Mouse (Mus musculus) adrenal gland, postnatal 14 days (tissue): ENCODE data around the gene Pld6. TPM values are rescaled to one million over a fixed set of nuclear protein-coding genes. Genes with fewer than 3 reads are reported as not detected.
"Not testable (repeated sequence)": the region's sequence is repeated elsewhere in the genome, so short reads cannot be mapped to it uniquely, and the experiment has no call there.

Experiments
- DNase-seq: peaks from one replicate; pipeline ENCODE4 v3.0.0; 2021; ENCODE audit warnings: mixed read lengths
- total RNA-seq: library from RNA; stranded (reverse); gene quantifications from 2 replicates; pipeline ENCODE4 v1.2.3, GENCODE M21; 2021

Gene Pld6
- total RNA-seq, 1 experiment from 2014 or later = 5.0 TPM

- DNase-seq = no peak
These were observed 41.6 kb downstream of the Pld6 start for GRCm38 (mm10) chr11:59745851-59746250.

GRCm38 (mm10) chr11:59744374-59744773 lies 43.1 kb downstream of the Pld6 start:
- DNase-seq = no peak

- DNase-seq = no peak
These were observed 43.7 kb downstream of the Pld6 start for GRCm38 (mm10) chr11:59743712-59744111.

GRCm38 (mm10) chr11:59743307-59743706 lies 44.1 kb downstream of the Pld6 start:
- no peak for DNase-seq

GRCm38 (mm10) chr11:59741915-59742314 lies 45.5 kb downstream of the Pld6 start:
- DNase-seq = no peak

DNA sequence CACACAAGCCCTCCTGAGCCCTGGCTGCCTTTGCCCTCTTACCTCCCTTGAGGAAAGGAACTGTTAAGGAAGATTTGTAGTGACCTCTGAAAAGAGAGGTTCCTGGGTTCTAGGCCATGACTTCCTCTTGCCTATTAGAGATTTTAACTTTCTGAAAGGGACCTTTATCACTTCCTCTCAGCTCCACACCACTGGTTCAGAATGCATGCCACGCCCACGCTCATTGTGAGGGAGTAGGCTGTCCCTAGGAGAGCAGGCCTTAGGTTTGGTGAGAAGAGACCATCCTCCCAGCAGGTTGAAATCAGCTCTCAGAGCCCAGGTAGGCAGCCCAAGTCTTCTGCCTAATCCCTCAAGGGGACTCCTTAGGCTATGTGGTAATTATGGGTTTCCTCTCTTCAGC lies 47.4 kb downstream of the Pld6 start:
- no peak for DNase-seq

DNA sequence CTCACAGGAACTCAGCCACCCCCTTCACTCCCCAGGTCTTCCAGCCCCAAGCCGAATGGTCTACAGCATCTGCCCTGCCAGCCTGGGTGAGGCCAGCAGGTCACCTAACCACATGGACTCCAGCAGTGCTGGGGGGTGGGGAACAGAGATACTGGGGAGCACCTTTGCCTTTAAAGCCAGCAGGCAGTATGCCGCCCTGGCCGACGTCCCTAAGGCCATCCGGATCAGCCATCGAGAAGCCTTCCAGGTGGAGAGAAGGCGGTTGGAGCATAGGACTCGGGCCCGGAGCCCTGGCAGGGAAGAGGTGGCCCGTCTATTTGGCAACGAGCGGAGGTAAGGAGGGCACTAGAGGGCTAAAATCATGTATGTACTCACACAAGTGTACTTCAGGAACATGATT lies 50.2 kb downstream of the Pld6 start:
- no peak for DNase-seq

DNA sequence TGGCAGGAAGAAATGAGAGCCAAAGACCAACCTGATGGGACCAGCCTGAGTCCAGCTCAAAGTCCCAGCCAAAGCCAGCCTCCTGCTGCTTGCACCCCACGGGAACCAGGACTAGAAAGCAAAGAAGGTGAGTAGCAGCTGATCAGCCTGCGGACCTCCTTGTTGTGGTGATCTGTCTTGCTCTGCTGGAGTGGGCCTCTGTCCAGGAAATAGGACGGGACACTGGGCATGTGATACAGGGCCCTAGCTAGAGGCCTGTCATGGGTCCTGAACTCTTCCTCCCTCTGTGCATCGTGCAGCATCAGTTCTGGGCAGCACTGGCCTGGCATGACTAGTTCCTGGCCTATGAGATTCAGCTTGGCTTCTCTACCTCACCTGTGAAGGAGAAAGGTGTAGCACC lies 51.5 kb downstream of the Pld6 start:
- DNase-seq = not testable (repeated sequence)

DNA sequence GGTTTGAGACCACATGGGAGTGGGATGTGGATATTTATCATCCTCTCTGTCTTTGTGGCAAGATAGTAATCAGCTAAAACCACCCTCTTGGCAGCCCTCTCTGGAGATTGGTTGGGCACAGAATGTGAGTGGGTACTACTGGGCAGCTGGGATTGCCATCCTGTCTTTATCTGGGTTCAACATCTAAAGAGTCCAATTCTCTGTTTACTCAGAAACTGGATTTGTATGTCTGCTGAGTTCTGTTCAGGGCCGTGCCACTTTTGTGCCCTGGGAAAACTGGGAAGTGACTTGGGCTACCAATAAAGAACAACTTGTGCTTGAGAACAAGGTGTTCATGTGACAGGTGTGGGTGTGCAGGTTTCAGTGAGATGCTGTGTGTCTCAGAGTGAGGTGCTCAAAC lies 53.1 kb downstream of the Pld6 start:
- DNase-seq = no peak

Other genes starting within 250 kb of the Pld6 start
- gene Nlrp3, start 246.1 kb downstream of the Pld6 start, total RNA-seq = 0.56 and 0.64 TPM in 2 replicates
- not detected in 2 replicates for gene Olfr222, start 211.4 kb downstream of the Pld6 start, total RNA-seq
- gene Olfr223, start 194.4 kb downstream of the Pld6 start, total RNA-seq = not detected in 2 replicates
- 226 TPM in 2 replicates for gene Mprip, start 126.3 kb downstream of the Pld6 start, total RNA-seq
- gene Flcn, start 22.4 kb upstream of the Pld6 start, total RNA-seq = 51.2 and 57.3 TPM in 2 replicates
- 28.9 and 30.7 TPM in 2 replicates for gene Nt5m, start 51.8 kb upstream of the Pld6 start, total RNA-seq
- gene Cops3, start 52.2 kb upstream of the Pld6 start, total RNA-seq = 93.6 and 95.6 TPM in 2 replicates
- 27.0 and 27.8 TPM in 2 replicates for gene Med9, start 160.6 kb upstream of the Pld6 start, total RNA-seq
- gene Rasd1, start 177.3 kb upstream of the Pld6 start, total RNA-seq = 29.0 and 38.0 TPM in 2 replicates